Comparison of ENCODE assay signal across 9 mouse cellular contexts in genomic region chr7:145206801-145207200, GRCm38 (mm10). TPM values are rescaled to one million over a fixed set of nuclear protein-coding genes. Genes with fewer than 3 reads are reported as not detected.
DNase-seq lines count a peak whose midpoint lies in the region; ATAC-seq and TF ChIP-seq lines count a peak whose summit lies in the region.
"Had no signal": no experiment of that assay in that cellular context is flagged by ENCODE, and none has a peak within 500 bp of the region (broad histone marks: within the 10 kb centered on the region; RNA-seq: fewer than 3 reads in every experiment).

No protein-coding gene starts in this region.

- no peak for ATAC-seq in heart, embryonic 15.5 days (replicated peaks; ENCODE audit: insufficient number of reproducible peaks, insufficient read depth, low FRiP score, low read depth)
- ATAC-seq in embryonic facial prominence, embryonic 11.5 days (replicated peaks; ENCODE audit: insufficient number of reproducible peaks, low FRiP score, low TSS enrichment, low read depth), result no peak
- ATAC-seq in hindbrain, postnatal 0 days, result no peak
- ATAC-seq in midbrain, postnatal 0 days (ENCODE audit: low FRiP score), result no peak
- ATAC-seq in monocyte, adult 5-6 weeks (replicated peaks; ENCODE audit: insufficient number of reproducible peaks, low FRiP score, low TSS enrichment, poor library complexity, severe bottlenecking), result no peak
- ATAC-seq in inflammation-experienced regulatory T-cells, adult 6 months, result no peak

- no peak overlapping the region for H3K4me3 ChIP-seq in heart, embryonic 15.5 days
- no peak overlapping the region for H3K4me3 ChIP-seq in embryonic facial prominence, embryonic 11.5 days (ENCODE audit: low read depth, low read length)
- H3K4me3 ChIP-seq in hindbrain, postnatal 0 days (ENCODE audit: low read length), result no peak overlapping the region
- no peak overlapping the region for H3K4me3 ChIP-seq in midbrain, postnatal 0 days (ENCODE audit: low read depth, low read length)

- peaks cover 24% of the 10 kb centered on the region for H3K4me1 ChIP-seq in heart, embryonic 15.5 days (replicated peaks)
- peaks cover 10% of the 10 kb centered on the region for H3K4me1 ChIP-seq in embryonic facial prominence, embryonic 11.5 days (ENCODE audit: control insufficient read depth, insufficient read depth, low read length)
- H3K4me1 ChIP-seq in hindbrain, postnatal 0 days (ENCODE audit: insufficient read depth, low read length), result peaks cover 15% of the 10 kb centered on the region
- peaks cover 11% of the 10 kb centered on the region for H3K4me1 ChIP-seq in midbrain, postnatal 0 days (ENCODE audit: insufficient read depth, low read length)

- peak overlapping the region; percentile 52 for H3K4me2 ChIP-seq in heart, embryonic 15.5 days
- peak overlapping the region; percentile 11; the same call in 1 of the 2 replicates for H3K4me2 ChIP-seq in embryonic facial prominence, embryonic 11.5 days (ENCODE audit: low read depth, low read length)
- H3K4me2 ChIP-seq in hindbrain, postnatal 0 days (ENCODE audit: low read depth, low read length), result peak overlapping the region; percentile 37; the same call in 1 of the 2 replicates
- no peak overlapping the region for H3K4me2 ChIP-seq in midbrain, postnatal 0 days (ENCODE audit: low read depth, low read length, poor library complexity, severe bottlenecking)

- no peaks in the 10 kb centered on the region for H3K9me3 ChIP-seq in heart, embryonic 15.5 days (replicated peaks)
- H3K9me3 ChIP-seq in embryonic facial prominence, embryonic 11.5 days (replicated peaks; ENCODE audit: control insufficient read depth, low read length), result no peaks in the 10 kb centered on the region
- no peaks in the 10 kb centered on the region for H3K9me3 ChIP-seq in hindbrain, postnatal 0 days (ENCODE audit: low read length)
- H3K9me3 ChIP-seq in midbrain, postnatal 0 days (ENCODE audit: low read length), result no peaks in the 10 kb centered on the region

- TF ChIP-seq CTCF in hindbrain, postnatal 0 days (IDR thresholded peaks at IDR 0.05; ENCODE audit: low read depth), result no peak
- TF ChIP-seq CTCF in midbrain, postnatal 0 days (IDR thresholded peaks at IDR 0.05), result no peak

- H3K9ac ChIP-seq in heart, embryonic 15.5 days, result peak overlapping the region; percentile 49
- H3K9ac ChIP-seq in embryonic facial prominence, embryonic 11.5 days (replicated peaks; ENCODE audit: low read length), result peak overlapping the region; percentile 58
- H3K9ac ChIP-seq in hindbrain, postnatal 0 days (replicated peaks; ENCODE audit: low read length), result peak overlapping the region; percentile 64
- H3K9ac ChIP-seq in midbrain, postnatal 0 days (replicated peaks; ENCODE audit: low read length, poor library complexity, severe bottlenecking), result no peak overlapping the region

- WGBS in heart, embryonic 15.5 days, result 71% methylated on average over 6 of the region's 6 CpGs
- 60% methylated on average over 6 of the region's 6 CpGs for WGBS in embryonic facial prominence, embryonic 11.5 days
- 66% methylated on average over 6 of the region's 6 CpGs for WGBS in hindbrain, postnatal 0 days
- WGBS in midbrain, postnatal 0 days, result 62% methylated on average over 6 of the region's 6 CpGs

- H3K27me3 ChIP-seq in heart, embryonic 15.5 days, result no peaks in the 10 kb centered on the region
- no peaks in the 10 kb centered on the region for H3K27me3 ChIP-seq in embryonic facial prominence, embryonic 11.5 days (ENCODE audit: control insufficient read depth, insufficient read depth, low read length)
- H3K27me3 ChIP-seq in hindbrain, postnatal 0 days (ENCODE audit: insufficient read depth, low read length), result no peaks in the 10 kb centered on the region
- no peaks in the 10 kb centered on the region for H3K27me3 ChIP-seq in midbrain, postnatal 0 days (ENCODE audit: insufficient read depth, low read length)

- peak overlapping the region; percentile 91 for H3K27ac ChIP-seq in heart, embryonic 15.5 days
- peak overlapping the region; percentile 95 for H3K27ac ChIP-seq in embryonic facial prominence, embryonic 11.5 days (replicated peaks; ENCODE audit: low read depth, low read length)
- peak overlapping the region; percentile 83 for H3K27ac ChIP-seq in hindbrain, postnatal 0 days
- peak overlapping the region; percentile 67 for H3K27ac ChIP-seq in midbrain, postnatal 0 days (ENCODE audit: low read depth, low read length)

- H3K36me3 ChIP-seq in heart, embryonic 15.5 days, result no peaks in the 10 kb centered on the region
- H3K36me3 ChIP-seq in embryonic facial prominence, embryonic 11.5 days (replicated peaks; ENCODE audit: control insufficient read depth, insufficient read depth, low read depth, low read length), result no peaks in the 10 kb centered on the region
- no peaks in the 10 kb centered on the region for H3K36me3 ChIP-seq in hindbrain, postnatal 0 days (ENCODE audit: insufficient read depth, low read length)
- H3K36me3 ChIP-seq in midbrain, postnatal 0 days (ENCODE audit: insufficient read depth, low read length), result no peaks in the 10 kb centered on the region

- no peak for DNase-seq in heart, adult 8-10 months (ENCODE audit: low spot score)
- DNase-seq in embryonic facial prominence, embryonic 11.5 days (ENCODE audit: low spot score), result no peak
- DNase-seq in hindbrain, postnatal 0 days (ENCODE audit: low spot score), result no peak
- no peak for DNase-seq in midbrain, postnatal 0 days (ENCODE audit: low spot score)
- DNase-seq in right cerebral cortex, adult 2 months (ENCODE audit: low spot score in 2 of 2), result no peak

RNA-seq across cellular contexts. Expression of gene 1810010D01Rik, which starts 1.1 kb away (rescaled TPM):
- polyA plus RNA-seq in heart, embryonic 15.5 days (2015; fragmentation: Nextera tagmentation; extraction: Ambion mirVana), result 0.44 TPM in 1 of 2 replicates, not detected in the other
- total RNA-seq in heart, adult 8-10 months (2022), result 1 to 10 TPM in 1 of 4 experiments, not detected in 3; 1.1 TPM
- polyA plus RNA-seq in embryonic facial prominence, embryonic 11.5 days (2014; fragmentation: Nextera tagmentation; extraction: Ambion mirVana), result 0.84 TPM in 1 of 2 replicates, not detected in the other
- total RNA-seq in hindbrain, postnatal 0 days (2014; rRNA removed), result 1.6 TPM in 1 of 2 replicates, not detected in the other
- polyA plus RNA-seq in hindbrain, postnatal 0 days (2015; fragmentation: Nextera tagmentation; extraction: Ambion mirVana), result 0.20 TPM in 1 of 2 replicates, not detected in the other
- total RNA-seq in midbrain, postnatal 0 days (2014; rRNA removed), result 0.71 TPM in 1 of 2 replicates, not detected in the other
- not detected in 2 replicates for polyA plus RNA-seq in midbrain, postnatal 0 days (2015; fragmentation: Nextera tagmentation; extraction: Ambion mirVana)
- 1.1 to 3.8 TPM in 2 of 3 replicates, not detected in the other for total RNA-seq in monocyte, adult 5-6 weeks (2017)
- polyA plus RNA-seq in inflammation-experienced regulatory T-cells, adult 6 months (2017; shearing (Covaris generic)), result not detected
- total RNA-seq: megakaryocyte-erythroid progenitor cell, adult 5-6 weeks had no signal
